Mouse (Mus musculus): ENCODE data around the gene Trmt1. TPM values are rescaled to one million over a fixed set of nuclear protein-coding genes. Genes with fewer than 3 reads are reported as not detected.

The Trmt1 gene
- total RNA-seq, 4 experiments from 2014 or later, result 75.4 to 109 (median 88.5) TPM

DNA sequence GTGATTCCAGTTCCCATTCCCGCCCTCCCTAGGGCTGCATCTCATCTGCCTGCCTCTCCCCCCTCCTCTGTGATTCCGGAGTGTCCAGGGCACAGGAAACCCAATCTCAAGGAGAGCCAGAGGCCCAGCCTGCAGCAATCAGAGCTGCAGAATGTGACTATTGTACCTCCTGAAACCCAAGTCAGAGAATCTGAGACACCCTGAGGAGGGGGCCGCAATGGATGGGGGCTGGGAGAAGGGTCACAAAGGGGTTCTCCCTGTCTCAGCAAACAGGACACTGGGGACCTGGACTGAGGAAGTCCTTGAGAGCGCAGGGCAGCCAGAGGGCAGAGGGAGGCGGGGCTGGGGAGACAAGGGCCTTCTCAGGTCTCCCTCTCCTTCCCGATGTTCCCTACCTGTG is 46.9 kb downstream of the Trmt1 start:
- DNase-seq, result no peak

DNA sequence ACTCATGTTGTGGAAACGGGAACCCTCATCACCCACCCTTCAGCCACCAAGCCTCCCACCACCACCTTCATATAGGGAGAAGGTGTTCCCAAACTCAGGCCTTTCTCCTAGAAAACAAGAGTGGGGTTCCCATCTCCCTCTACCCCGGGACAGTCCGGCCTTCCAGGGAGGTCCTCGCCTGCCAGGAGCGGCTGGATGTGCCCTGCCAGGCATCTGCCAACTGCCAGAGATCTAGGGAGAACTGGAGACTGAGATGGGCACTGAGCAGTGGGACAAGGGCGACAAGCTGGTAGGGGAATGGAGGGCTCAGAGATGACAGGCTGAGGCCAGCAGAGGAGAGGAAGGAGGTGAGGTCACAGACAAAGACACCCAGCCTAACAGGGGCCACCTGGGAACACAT is 47.9 kb downstream of the Trmt1 start:
- no peak for DNase-seq

DNA sequence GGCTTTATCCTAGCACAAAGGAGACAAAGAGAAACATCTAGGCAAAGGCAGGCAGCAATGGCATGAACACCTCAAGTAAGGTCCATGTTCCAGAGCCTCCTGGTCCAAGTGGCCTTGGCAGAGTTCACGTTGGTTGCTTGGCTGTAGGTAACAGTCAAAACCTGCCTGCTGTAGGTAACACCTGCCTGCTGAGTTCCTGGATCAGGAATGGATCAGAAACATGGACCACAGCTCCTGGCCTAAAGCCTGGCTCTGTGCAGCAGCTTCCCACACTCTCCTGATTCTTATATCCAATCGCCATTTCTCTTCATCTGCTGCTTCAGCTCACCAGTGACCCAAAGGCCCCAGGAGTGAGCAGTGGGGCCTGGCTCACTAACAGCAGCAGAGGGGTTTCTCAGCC is 48.6 kb downstream of the Trmt1 start:
- no peak for DNase-seq

GRCm38 (mm10) chr8:84735597-84735996 is 49.5 kb downstream of the Trmt1 start:
- no peak for DNase-seq

DNA sequence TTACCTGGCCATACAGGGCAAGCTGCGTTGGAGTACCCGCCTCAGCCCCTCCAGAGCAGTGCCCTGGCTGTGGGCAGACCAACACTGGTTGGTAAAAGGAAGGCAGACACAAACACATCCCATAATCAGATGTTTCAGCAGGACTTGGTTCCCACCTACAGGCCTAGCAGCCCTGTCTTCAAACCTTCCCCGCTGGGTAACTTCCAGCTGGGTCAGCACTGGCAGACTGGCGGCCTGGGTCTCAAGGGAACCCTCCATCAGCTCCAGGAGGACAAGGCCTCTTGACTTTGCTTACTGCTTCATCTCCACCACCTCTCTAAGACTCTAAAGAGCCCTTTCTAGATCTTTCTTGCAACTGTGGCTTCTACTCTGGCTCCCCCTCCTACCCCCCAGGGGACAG is 50.4 kb downstream of the Trmt1 start:
- DNase-seq, result no peak

GRCm38 (mm10) chr8:84737608-84738007 is 51.5 kb downstream of the Trmt1 start:
- DNase-seq, result peak; percentile 48

DNA sequence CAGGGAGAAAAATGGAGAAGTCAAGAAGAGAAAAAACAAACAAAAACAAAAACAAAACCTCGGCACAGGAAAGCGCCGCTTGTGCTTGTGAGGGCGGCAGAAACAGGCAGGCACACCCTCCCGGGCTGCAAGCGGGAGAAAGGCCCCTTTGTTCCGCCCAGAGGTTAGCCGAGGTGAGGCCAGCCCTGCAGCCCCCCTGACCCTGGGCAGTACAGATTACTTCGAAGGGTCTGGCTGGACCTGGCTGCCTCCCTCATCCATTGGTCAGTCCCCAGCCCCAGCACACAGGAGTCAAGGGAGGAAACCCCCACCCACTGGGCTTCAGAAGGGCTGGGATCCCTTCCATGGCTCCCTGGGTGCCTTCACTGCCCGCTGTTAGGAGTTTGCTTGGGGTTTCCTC is 52.2 kb downstream of the Trmt1 start:
- no peak for DNase-seq

GRCm38 (mm10) chr8:84738715-84739400 is 52.8 kb downstream of the Trmt1 start:
- no peak for DNase-seq

DNA sequence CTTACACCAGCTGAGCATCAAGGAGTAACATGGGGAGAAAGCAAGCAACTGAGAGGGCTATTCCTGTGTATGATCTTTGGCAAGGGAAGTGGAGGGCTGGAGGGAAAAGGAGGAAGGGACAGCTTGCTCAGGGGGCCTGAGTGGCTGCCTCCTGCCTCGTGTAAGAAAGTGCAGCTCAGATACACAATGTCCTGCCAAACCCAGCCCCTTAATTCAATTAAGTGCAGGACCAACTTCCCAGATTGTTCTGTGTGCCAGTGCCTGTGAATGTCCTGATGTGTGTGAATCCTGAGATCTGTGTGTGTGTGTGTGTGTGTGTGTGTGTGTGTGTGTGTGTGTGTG is 53.3 kb downstream of the Trmt1 start:
- no peak for DNase-seq

GRCm38 (mm10) chr8:84740895-84741843 is 55.1 kb downstream of the Trmt1 start:
- DNase-seq, result no peak

- no peak for DNase-seq
Observed at GRCm38 (mm10) chr8:84742171-84743053, 56.3 kb downstream of the Trmt1 start.

GRCm38 (mm10) chr8:84743054-84743415 is 56.9 kb downstream of the Trmt1 start:
- no peak for DNase-seq

GRCm38 (mm10) chr8:84743517-84744420 is 57.7 kb downstream of the Trmt1 start:
- DNase-seq, result no peak

DNA sequence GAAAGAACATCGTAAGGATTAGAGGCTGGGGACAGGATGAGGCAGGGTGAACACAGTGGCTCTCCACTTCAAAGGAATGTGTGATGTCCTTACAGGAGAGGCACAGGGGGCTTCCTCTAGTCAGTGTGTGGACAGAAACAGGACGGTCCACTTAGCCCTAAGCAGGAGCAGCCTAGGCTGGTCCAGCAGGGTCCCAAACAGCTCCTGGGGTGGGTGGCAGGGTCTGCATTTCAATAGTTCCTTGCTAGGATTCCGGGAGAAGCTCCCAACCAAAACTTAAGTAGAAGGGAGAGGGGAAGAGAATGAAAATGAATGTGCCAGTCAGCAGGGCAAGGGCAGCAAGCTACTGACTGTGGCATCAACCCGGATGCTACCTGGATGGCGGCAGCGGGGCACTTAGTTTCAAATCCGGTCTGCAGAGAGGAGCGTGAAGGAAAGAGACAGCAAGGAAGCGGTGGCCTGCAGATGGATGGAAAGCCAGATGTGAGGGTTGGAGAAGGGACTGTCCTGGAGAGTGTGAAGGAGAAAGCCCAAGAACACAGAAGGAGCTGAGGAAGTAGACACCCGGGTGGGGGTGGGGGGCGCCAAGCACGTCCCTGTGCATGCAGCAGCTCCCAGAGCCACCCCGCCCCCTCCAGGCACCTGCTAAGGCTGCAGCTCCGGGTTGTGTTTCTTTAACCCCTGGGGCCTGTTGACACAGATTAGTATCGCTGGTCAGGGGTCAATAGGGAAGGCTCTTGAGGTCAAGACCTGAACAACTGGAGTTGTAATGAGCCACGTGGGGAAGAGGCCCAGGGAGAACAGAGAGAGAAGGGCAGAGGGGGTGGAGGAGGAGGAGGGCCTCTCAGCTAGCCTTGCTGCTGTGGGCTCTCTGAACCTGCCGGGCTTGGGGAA is 59.2 kb downstream of the Trmt1 start:
- no peak for DNase-seq

Other genes starting within 250 kb of the Trmt1 start
- gene Ier2, start 23.5 kb upstream of the Trmt1 start, total RNA-seq (2022), result 10 to 100 TPM; 18.3 to 48.9 (median 22.3) TPM
- 10 to 100 TPM; 81.0 to 86.9 (median 83.7) TPM for gene Nacc1, start 1.6 kb downstream of the Trmt1 start, total RNA-seq (2022)
- 1 to 10 TPM; 3.1 to 5.6 (median 4.2) TPM for gene Lyl1, start 15.2 kb downstream of the Trmt1 start, total RNA-seq (2022)
- under 1 TPM in 2 of 4 experiments, not detected in 2; 0.52 to 0.73 TPM for gene G430095P16Rik, start 36.7 kb downstream of the Trmt1 start, total RNA-seq (2022)
- 100 to 1,000 TPM in 3 of 4 experiments, 10 to 100 TPM in 1; 99.6 to 150 (median 117) TPM for gene Nfix, start 114.0 kb downstream of the Trmt1 start, total RNA-seq (2022)
- 10 to 100 TPM; 11.2 to 14.9 (median 12.5) TPM for gene Dand5, start 136.5 kb downstream of the Trmt1 start, total RNA-seq (2022)
- 10 to 100 TPM; 63.6 to 68.4 (median 66.2) TPM for gene Gadd45gip1, start 145.2 kb downstream of the Trmt1 start, total RNA-seq (2022)
- gene Rad23a, start 154.4 kb downstream of the Trmt1 start, total RNA-seq (2022), result 100 to 1,000 TPM; 107 to 125 (median 111) TPM
- gene Calr, start 160.6 kb downstream of the Trmt1 start, total RNA-seq (2022), result 100 to 1,000 TPM; 629 to 719 (median 673) TPM
- 10 to 100 TPM; 59.9 to 76.8 (median 68.0) TPM for gene Farsa, start 170.7 kb downstream of the Trmt1 start, total RNA-seq (2022)
- gene Syce2, start 185.8 kb downstream of the Trmt1 start, total RNA-seq (2022), result 1 to 10 TPM; 6.1 to 9.1 (median 7.1) TPM
- 10 to 100 TPM; 51.9 to 66.4 (median 60.4) TPM for gene Gcdh, start 207.6 kb downstream of the Trmt1 start, total RNA-seq (2022)
- under 1 TPM in 2 of 4 experiments, not detected in 2; 0.22 to 0.24 TPM for gene Klf1, start 215.6 kb downstream of the Trmt1 start, total RNA-seq (2022)
- gene Dnase2a, start 222.3 kb downstream of the Trmt1 start, total RNA-seq (2022), result 10 to 100 TPM; 12.5 to 28.7 (median 22.2) TPM